Mouse (Mus musculus): Measurements from ENCODE around the gene Men1.
A peak's percentile ranks its signal among the peaks of the same experiment; 100 is the strongest.
"Not testable (repeated sequence)": the region's sequence is repeated elsewhere in the genome, so short reads cannot be mapped to it uniquely, and the experiment has no call there.

Men1 gene

GRCm38 (mm10) chr19:6334673-6335457 lies at the start of gene Men1:
Men1 (plus strand) TSS chr19:6334979.
- DNase-seq (ENCODE audit: inconsistent ontology term), result peak; percentile 94

GRCm38 (mm10) chr19:6285226-6285625 lies 49.6 kb upstream of the Men1 start:
- DNase-seq (ENCODE audit: inconsistent ontology term), result no peak

GRCm38 (mm10) chr19:6285632-6286433 lies 48.9 kb upstream of the Men1 start:
- DNase-seq (ENCODE audit: inconsistent ontology term), result no peak

GRCm38 (mm10) chr19:6286434-6287401 lies 48.1 kb upstream of the Men1 start:
- DNase-seq (ENCODE audit: inconsistent ontology term), result no peak

GRCm38 (mm10) chr19:6288236-6288894 lies 46.4 kb upstream of the Men1 start:
- no peak for DNase-seq (ENCODE audit: inconsistent ontology term)

- no peak for DNase-seq (ENCODE audit: inconsistent ontology term)
Observed at GRCm38 (mm10) chr19:6289696-6290238, 45.0 kb upstream of the Men1 start.

GRCm38 (mm10) chr19:6290720-6291116 lies 44.1 kb upstream of the Men1 start:
- not testable (repeated sequence) for DNase-seq (ENCODE audit: inconsistent ontology term)

GRCm38 (mm10) chr19:6291117-6291781 lies 43.5 kb upstream of the Men1 start:
- DNase-seq (ENCODE audit: inconsistent ontology term), result no peak

- DNase-seq (ENCODE audit: inconsistent ontology term), result no peak
Observed at GRCm38 (mm10) chr19:6292262-6292661, 42.5 kb upstream of the Men1 start.

- DNase-seq (ENCODE audit: inconsistent ontology term), result no peak
Observed at GRCm38 (mm10) chr19:6294301-6294700, 40.5 kb upstream of the Men1 start.

GRCm38 (mm10) chr19:6296551-6297210 lies 38.1 kb upstream of the Men1 start:
- DNase-seq (ENCODE audit: inconsistent ontology term), result peak; percentile 26

GRCm38 (mm10) chr19:6297641-6298040 lies 37.1 kb upstream of the Men1 start:
- peak; percentile 93 for DNase-seq (ENCODE audit: inconsistent ontology term)

GRCm38 (mm10) chr19:6299003-6299402 lies 35.8 kb upstream of the Men1 start:
- DNase-seq (ENCODE audit: inconsistent ontology term), result no peak

- DNase-seq (ENCODE audit: inconsistent ontology term), result no peak
Observed at GRCm38 (mm10) chr19:6299450-6300267, 35.1 kb upstream of the Men1 start.

GRCm38 (mm10) chr19:6300402-6300841 lies 34.4 kb upstream of the Men1 start:
- no peak for DNase-seq (ENCODE audit: inconsistent ontology term)

- no peak for DNase-seq (ENCODE audit: inconsistent ontology term)
Observed at GRCm38 (mm10) chr19:6302114-6302513, 32.7 kb upstream of the Men1 start.

GRCm38 (mm10) chr19:6302522-6302921 lies 32.3 kb upstream of the Men1 start:
- no peak for DNase-seq (ENCODE audit: inconsistent ontology term)

- no peak for DNase-seq (ENCODE audit: inconsistent ontology term)
Observed at GRCm38 (mm10) chr19:6303831-6304230, 30.9 kb upstream of the Men1 start.

Data from Muller cell, postnatal 12 days (primary cell).